Mouse (Mus musculus): Measurements from ENCODE around the gene Mmp11. TPM values are rescaled to one million over a fixed set of nuclear protein-coding genes. Genes with fewer than 3 reads are reported as not detected.

Mmp11 gene
- polyA plus RNA-seq, 1 experiment from 2014 or later, result 133 TPM

- Histone ChIP-seq H3K9ac (no peak overlapping the region), H3K4me1 (peaks cover 53% of the 10 kb centered on the region), H3K9me3 (replicated peaks) (no peaks in the 10 kb centered on the region), H3K27ac (replicated peaks) (0 out of 2 replicates have a peak overlapping the region, but pooled peaks have one; percentile 25), H3K36me3 (peaks cover 52% of the 10 kb centered on the region), H3K27me3 (no peaks in the 10 kb centered on the region), H3K4me3 (replicated peaks) (no peak overlapping the region), H3K4me2 (replicated peaks) (no peak overlapping the region)
- 75% methylated on average over 7 of the region's 7 CpGs for WGBS
- no peak for ATAC-seq (ENCODE audit: insufficient number of reproducible peaks, low FRiP score, low TSS enrichment, low read depth)
Measured at GRCm38 (mm10) chr10:75915557-75915956, 20.7 kb downstream of the Mmp11 start.

DNA sequence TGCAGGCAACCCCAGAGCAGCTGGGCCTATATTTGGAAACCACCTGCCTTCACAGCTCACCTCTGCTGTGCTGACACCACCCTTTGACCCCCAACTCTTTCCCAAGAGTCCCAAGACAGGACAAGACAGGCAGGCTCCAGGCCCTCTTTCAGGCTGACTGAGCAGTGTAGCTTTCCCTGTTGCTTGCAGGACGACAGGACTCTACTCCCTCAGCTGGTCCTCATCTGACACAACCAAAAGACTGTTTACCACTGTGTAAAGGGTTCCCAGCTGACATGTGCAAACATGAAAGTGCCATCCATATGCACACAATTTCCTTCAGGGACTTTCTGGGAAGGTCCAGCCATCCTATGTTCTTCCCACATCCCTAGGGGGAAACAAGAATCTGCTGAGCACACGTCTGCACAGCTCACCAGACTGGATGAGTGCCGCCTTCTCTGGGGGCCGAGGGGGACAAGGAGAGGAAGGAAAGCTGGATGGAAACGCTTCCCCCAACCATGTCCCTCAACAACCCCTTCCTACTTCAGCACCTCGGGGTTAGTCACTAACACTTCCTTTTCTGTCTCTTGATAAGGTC lies 23.2 kb downstream of the Mmp11 start:
- Histone ChIP-seq H3K4me3 (replicated peaks) (no peak overlapping the region), H3K36me3 (peaks cover 70% of the 10 kb centered on the region), H3K4me1 (peaks cover 33% of the 10 kb centered on the region), H3K4me2 (replicated peaks) (no peak overlapping the region), H3K27ac (replicated peaks) (peak overlapping the region; percentile 65), H3K27me3 (no peaks in the 10 kb centered on the region), H3K9me3 (replicated peaks) (no peaks in the 10 kb centered on the region), H3K9ac (no peak overlapping the region)
- 35% methylated on average over 6 of the region's 6 CpGs for WGBS
- ATAC-seq (ENCODE audit: insufficient number of reproducible peaks, low FRiP score, low TSS enrichment, low read depth), result peak; percentile 78; the same call in 1 of the 2 replicates

GRCm38 (mm10) chr10:75910698-75911097 lies 25.6 kb downstream of the Mmp11 start:
- Histone ChIP-seq H3K9me3 (replicated peaks) (no peaks in the 10 kb centered on the region), H3K36me3 (peaks cover 78% of the 10 kb centered on the region), H3K4me3 (replicated peaks) (no peak overlapping the region), H3K27me3 (no peaks in the 10 kb centered on the region), H3K4me2 (replicated peaks) (no peak overlapping the region), H3K4me1 (peaks cover 11% of the 10 kb centered on the region), H3K9ac (no peak overlapping the region), H3K27ac (replicated peaks) (no peak overlapping the region)
- no peak for ATAC-seq (ENCODE audit: insufficient number of reproducible peaks, low FRiP score, low TSS enrichment, low read depth)
- WGBS, result 63% methylated on average over 2 of the region's 2 CpGs

DNA sequence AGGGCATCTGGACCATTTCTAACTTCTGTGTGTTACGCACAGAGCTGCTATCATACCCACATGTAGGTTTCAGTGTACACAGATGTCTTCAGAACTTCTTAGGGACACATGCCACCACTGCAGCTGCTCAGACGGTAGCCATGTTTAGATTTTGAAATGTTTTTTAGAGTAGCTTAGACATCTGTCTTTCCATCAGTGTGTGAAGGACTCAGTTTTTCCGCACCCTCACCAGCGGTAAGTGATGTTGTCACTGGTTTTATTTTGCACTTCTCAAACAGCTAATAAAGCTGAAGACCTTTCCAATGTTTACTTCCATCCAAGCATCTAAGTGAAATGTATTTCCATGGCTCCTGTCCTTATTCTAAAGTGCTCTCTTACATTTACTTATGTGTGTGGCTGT lies 29.4 kb downstream of the Mmp11 start:
- H3K4me2 ChIP-seq (replicated peaks), result no peak overlapping the region
- WGBS, result 76% methylated on average over 4 of the region's 4 CpGs
- H3K9ac ChIP-seq, result no peak overlapping the region
- no peak for ATAC-seq (ENCODE audit: insufficient number of reproducible peaks, low FRiP score, low TSS enrichment, low read depth)
- H3K36me3 ChIP-seq, result peaks cover 89% of the 10 kb centered on the region
- H3K27ac ChIP-seq (replicated peaks), result no peak overlapping the region
- no peaks in the 10 kb centered on the region for H3K27me3 ChIP-seq
- no peaks in the 10 kb centered on the region for H3K4me1 ChIP-seq
- H3K9me3 ChIP-seq (replicated peaks), result no peaks in the 10 kb centered on the region
- no peak overlapping the region for H3K4me3 ChIP-seq (replicated peaks)

DNA sequence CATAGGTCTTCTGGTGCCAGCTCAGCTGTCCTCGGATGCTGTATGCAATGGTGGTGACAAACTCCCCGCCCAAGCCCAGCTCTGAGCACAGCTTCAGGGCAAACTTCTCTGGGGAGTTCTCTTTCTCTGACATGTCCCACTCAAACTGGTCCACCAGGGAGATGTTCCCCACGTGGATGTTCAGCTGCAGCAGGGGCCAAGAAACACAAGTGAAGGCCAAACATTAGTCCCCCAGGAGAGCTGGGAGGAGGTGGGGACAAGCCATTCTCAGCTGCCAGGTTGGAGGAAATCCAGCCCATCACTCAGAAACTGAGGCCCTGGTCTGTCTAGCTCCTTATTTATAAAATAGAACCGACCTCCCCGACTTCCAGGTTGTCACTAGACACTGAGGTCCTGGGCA lies 31.9 kb downstream of the Mmp11 start:
- no peaks in the 10 kb centered on the region for H3K4me1 ChIP-seq
- H3K36me3 ChIP-seq, result peaks cover 82% of the 10 kb centered on the region
- H3K4me2 ChIP-seq (replicated peaks), result no peak overlapping the region
- no peak overlapping the region for H3K4me3 ChIP-seq (replicated peaks)
- no peak overlapping the region for H3K27ac ChIP-seq (replicated peaks)
- ATAC-seq (ENCODE audit: insufficient number of reproducible peaks, low FRiP score, low TSS enrichment, low read depth), result no peak
- H3K9me3 ChIP-seq (replicated peaks), result no peaks in the 10 kb centered on the region
- no peaks in the 10 kb centered on the region for H3K27me3 ChIP-seq
- WGBS, result 87% methylated on average over 5 of the region's 5 CpGs
- H3K9ac ChIP-seq, result no peak overlapping the region

DNA sequence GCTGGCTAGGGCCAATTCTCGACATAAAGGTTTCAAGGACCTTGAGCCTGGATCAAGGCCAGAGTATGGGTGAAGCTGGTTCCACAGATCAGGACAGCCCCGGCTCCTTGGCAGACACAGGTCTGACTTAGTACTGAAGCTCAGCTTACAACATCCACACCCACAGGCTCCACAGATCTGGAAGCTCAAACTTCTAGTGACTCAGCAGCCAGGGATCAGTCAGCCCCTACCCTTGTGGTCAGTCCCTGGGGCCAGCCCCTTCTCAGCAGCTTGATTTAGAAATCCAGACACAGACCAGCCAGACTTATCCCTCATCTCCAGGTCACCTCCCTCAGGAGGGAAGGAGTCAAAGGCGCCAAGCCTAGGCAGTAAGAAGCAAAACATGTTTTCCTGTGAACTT lies 37.5 kb downstream of the Mmp11 start:
- peaks cover 6% of the 10 kb centered on the region; the same call in 1 of the 2 replicates for H3K4me1 ChIP-seq
- H3K36me3 ChIP-seq, result peaks cover 76% of the 10 kb centered on the region
- H3K4me2 ChIP-seq (replicated peaks), result no peak overlapping the region
- WGBS, result 65% methylated on average over 3 of the region's 3 CpGs
- peak; percentile 58 for ATAC-seq (ENCODE audit: insufficient number of reproducible peaks, low FRiP score, low TSS enrichment, low read depth)
- H3K9me3 ChIP-seq (replicated peaks), result no peaks in the 10 kb centered on the region
- H3K4me3 ChIP-seq (replicated peaks), result no peak overlapping the region
- no peaks in the 10 kb centered on the region for H3K27me3 ChIP-seq
- H3K27ac ChIP-seq (replicated peaks), result peak overlapping the region; percentile 60; the same call in 1 of the 2 replicates
- H3K9ac ChIP-seq, result no peak overlapping the region

DNA sequence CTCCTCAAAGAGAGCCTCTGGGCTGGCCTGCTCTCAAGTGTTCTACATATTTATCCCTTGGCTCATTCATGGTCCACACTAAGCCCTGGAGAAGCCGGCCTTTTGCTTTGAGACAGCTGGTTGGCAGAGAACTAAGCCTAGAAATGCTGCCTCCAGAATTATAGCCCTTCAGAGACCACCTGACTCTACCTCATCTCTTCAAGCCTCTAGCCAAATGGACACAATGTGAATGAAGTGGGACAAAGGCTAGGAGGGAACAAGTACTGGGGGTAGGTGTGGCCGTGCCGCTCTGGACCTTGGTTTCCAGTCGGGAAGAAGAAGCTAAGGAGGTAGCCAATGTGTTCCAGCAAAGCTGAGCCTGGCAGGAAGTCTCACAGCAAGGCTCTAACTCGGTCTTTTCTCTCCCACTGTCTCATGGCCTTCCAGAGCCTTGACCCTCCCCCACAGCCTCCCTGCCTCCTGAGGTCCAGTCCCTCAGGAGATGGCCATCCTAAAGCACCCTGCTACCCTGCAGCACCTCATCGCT lies 38.2 kb downstream of the Mmp11 start:
- no peaks in the 10 kb centered on the region for H3K27me3 ChIP-seq
- H3K36me3 ChIP-seq, result peaks cover 68% of the 10 kb centered on the region
- ATAC-seq (ENCODE audit: insufficient number of reproducible peaks, low FRiP score, low TSS enrichment, low read depth), result no peak
- peaks cover 13% of the 10 kb centered on the region for H3K4me1 ChIP-seq
- H3K9me3 ChIP-seq (replicated peaks), result no peaks in the 10 kb centered on the region
- H3K4me3 ChIP-seq (replicated peaks), result no peak overlapping the region
- peak overlapping the region; percentile 60; the same call in 1 of the 2 replicates for H3K27ac ChIP-seq (replicated peaks)
- H3K9ac ChIP-seq, result no peak overlapping the region
- 74% methylated on average over 6 of the region's 6 CpGs for WGBS
- H3K4me2 ChIP-seq (replicated peaks), result no peak overlapping the region

DNA sequence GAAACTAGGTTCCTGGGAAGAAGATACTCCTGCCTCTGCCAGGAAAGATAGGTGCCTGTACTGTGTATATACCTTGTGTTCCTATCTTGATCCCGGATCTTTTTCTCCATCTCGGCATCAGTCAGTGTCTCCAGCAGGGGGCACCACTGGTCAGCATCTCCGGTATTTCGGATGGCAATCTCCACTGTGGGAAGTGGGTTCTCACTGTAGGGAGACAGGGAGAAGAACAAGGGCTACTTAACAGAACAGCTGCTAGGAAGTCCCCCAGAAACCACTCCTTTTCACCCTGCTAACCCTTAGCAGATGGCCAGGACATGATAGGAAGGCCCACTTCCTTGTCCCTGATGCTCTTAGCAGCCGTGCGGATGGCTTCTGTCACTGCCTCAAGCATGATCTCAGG lies 38.9 kb downstream of the Mmp11 start:
- Histone ChIP-seq H3K9ac (no peak overlapping the region), H3K4me2 (replicated peaks) (no peak overlapping the region), H3K4me1 (peaks cover 18% of the 10 kb centered on the region), H3K9me3 (replicated peaks) (no peaks in the 10 kb centered on the region), H3K4me3 (replicated peaks) (no peak overlapping the region), H3K27ac (replicated peaks) (no peak overlapping the region), H3K36me3 (peaks cover 61% of the 10 kb centered on the region), H3K27me3 (no peaks in the 10 kb centered on the region)
- no peak for ATAC-seq (ENCODE audit: insufficient number of reproducible peaks, low FRiP score, low TSS enrichment, low read depth)
- 36% methylated on average over 6 of the region's 6 CpGs for WGBS

DNA sequence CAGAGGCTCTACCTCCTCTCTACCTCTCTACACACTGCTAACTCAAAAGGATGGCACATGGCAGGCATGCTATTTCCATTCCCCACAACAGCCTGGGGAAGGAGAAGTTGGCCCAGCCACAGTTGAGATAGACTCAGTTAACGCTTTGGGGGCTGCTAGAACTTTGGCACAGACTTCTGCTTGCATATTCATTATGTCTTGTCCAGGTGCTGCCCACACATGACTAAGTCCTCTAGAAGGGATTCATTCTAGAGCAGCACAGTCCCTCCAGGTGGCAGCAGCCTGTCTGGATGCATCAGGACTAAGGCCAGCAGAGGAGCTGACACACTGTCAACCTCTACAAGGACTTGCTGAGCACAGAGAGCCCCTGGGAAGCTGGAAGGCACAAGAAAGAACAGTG lies 40.1 kb downstream of the Mmp11 start:
- H3K36me3 ChIP-seq, result peaks cover 49% of the 10 kb centered on the region
- no peaks in the 10 kb centered on the region for H3K27me3 ChIP-seq
- no peak overlapping the region for H3K27ac ChIP-seq (replicated peaks)
- H3K4me2 ChIP-seq (replicated peaks), result no peak overlapping the region
- peaks cover 18% of the 10 kb centered on the region for H3K4me1 ChIP-seq
- ATAC-seq (ENCODE audit: insufficient number of reproducible peaks, low FRiP score, low TSS enrichment, low read depth), result no peak
- 88% methylated on average over 1 of the region's 1 CpGs for WGBS
- no peak overlapping the region for H3K9ac ChIP-seq
- H3K9me3 ChIP-seq (replicated peaks), result no peaks in the 10 kb centered on the region
- no peak overlapping the region for H3K4me3 ChIP-seq (replicated peaks)

DNA sequence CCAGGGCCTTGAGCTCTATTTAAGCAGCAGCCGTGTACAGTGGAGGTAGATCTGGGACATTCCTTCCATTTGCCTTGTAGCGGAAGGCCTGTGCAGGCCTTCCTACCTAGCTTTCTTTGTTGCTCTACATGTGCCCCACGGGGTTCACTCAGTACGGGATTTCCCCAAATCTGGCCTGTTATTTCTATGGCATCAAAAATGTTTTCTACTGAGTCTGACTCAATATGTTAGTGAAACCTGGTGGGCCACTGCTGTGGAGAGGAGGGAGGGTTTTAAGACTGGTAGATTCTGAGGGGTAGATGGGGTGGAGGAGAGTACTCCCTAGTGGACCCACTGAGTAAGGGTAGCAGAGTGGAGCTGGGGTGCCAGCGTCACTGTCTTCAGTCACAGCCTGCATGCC lies 40.6 kb downstream of the Mmp11 start:
- WGBS, result 92% methylated on average over 5 of the region's 5 CpGs
- Histone ChIP-seq H3K9ac (no peak overlapping the region), H3K27ac (replicated peaks) (no peak overlapping the region)

GRCm38 (mm10) chr10:75894601-75895000 lies 41.7 kb downstream of the Mmp11 start:
- no peak for ATAC-seq (ENCODE audit: insufficient number of reproducible peaks, low FRiP score, low TSS enrichment, low read depth)
- peaks cover 18% of the 10 kb centered on the region for H3K4me1 ChIP-seq
- no peak overlapping the region for H3K4me2 ChIP-seq (replicated peaks)
- no peak overlapping the region for H3K4me3 ChIP-seq (replicated peaks)
- peaks cover 39% of the 10 kb centered on the region for H3K36me3 ChIP-seq
- H3K9ac ChIP-seq, result no peak overlapping the region
- no peaks in the 10 kb centered on the region for H3K27me3 ChIP-seq
- H3K27ac ChIP-seq (replicated peaks), result no peak overlapping the region
- H3K9me3 ChIP-seq (replicated peaks), result no peaks in the 10 kb centered on the region
- WGBS, result 54% methylated on average over 6 of the region's 6 CpGs

More for the DNA sequence above, 40.6 kb downstream of the Mmp11 start:
- H3K27me3 ChIP-seq, result no peaks in the 10 kb centered on the region
- H3K4me3 ChIP-seq (replicated peaks), result no peak overlapping the region
- no peak for ATAC-seq (ENCODE audit: insufficient number of reproducible peaks, low FRiP score, low TSS enrichment, low read depth)
- no peak overlapping the region for H3K4me2 ChIP-seq (replicated peaks)
- no peaks in the 10 kb centered on the region for H3K9me3 ChIP-seq (replicated peaks)
- peaks cover 45% of the 10 kb centered on the region for H3K36me3 ChIP-seq
- peaks cover 18% of the 10 kb centered on the region for H3K4me1 ChIP-seq
